Comparison of ENCODE assay signal across 12 mouse cellular contexts in genomic region chr8:120256958-120257357, GRCm38 (mm10). TPM values are rescaled to one million over a fixed set of nuclear protein-coding genes. Genes with fewer than 3 reads are reported as not detected.
A peak's percentile ranks its signal among the peaks of the same experiment; 100 is the strongest.
DNase-seq lines count a peak whose midpoint lies in the region; ATAC-seq and TF ChIP-seq lines count a peak whose summit lies in the region.
"Had no signal": no experiment of that assay in that cellular context is flagged by ENCODE, and none has a peak within 500 bp of the region (broad histone marks: within the 10 kb centered on the region; RNA-seq: fewer than 3 reads in every experiment).

No protein-coding gene starts in this region.

- DNase-seq in forebrain, embryonic 10.5 days (ENCODE audit: extremely low spot score, low spot score): no peak
- peak; percentile 57 to 78 for DNase-seq in heart, adult 2 months
- no peak for DNase-seq in right cerebral cortex, postnatal 4 days
- no peak for DNase-seq in urinary bladder, postnatal 10 days (ENCODE audit: low spot score)
- DNase-seq in spleen, postnatal 4 days (ENCODE audit: low spot score in 2 of 2): no peak
- DNase-seq: kidney, postnatal 10 days had no signal

- H3K4me3 ChIP-seq in forebrain, embryonic 10.5 days: no peak overlapping the region
- H3K4me3 ChIP-seq in forebrain, embryonic 13.5 days: no peak overlapping the region
- no peak overlapping the region for H3K4me3 ChIP-seq in heart, adult 2 months
- no peak overlapping the region for H3K4me3 ChIP-seq in intestine, embryonic 15.5 days (replicated peaks)
- H3K4me3 ChIP-seq in midbrain, embryonic 15.5 days: no peak overlapping the region
- H3K4me3 ChIP-seq: erythroblast, embryonic 14.5 days had no signal

- no peak overlapping the region for H3K9ac ChIP-seq in forebrain, embryonic 13.5 days
- H3K9ac ChIP-seq in heart, adult 2 months (ENCODE audit: low read depth, low read length): no peak overlapping the region
- H3K9ac ChIP-seq in intestine, embryonic 15.5 days: no peak overlapping the region
- H3K9ac ChIP-seq in midbrain, embryonic 15.5 days: no peak overlapping the region
- H3K9ac ChIP-seq: liver, embryonic 14.5 days had no signal

- H3K79me2 ChIP-seq in heart, adult 2 months (replicated peaks; ENCODE audit: control insufficient read depth, insufficient read depth, low read length): 0 out of 2 replicates have a peak, but pooled peaks cover 1% of the 10 kb centered on the region

- WGBS in forebrain, embryonic 10.5 days: 64% methylated on average over 6 of the region's 6 CpGs
- WGBS in forebrain, embryonic 13.5 days: 37% methylated on average over 6 of the region's 6 CpGs
- WGBS in heart, adult 2 months: 44% methylated on average over 6 of the region's 6 CpGs
- WGBS in intestine, embryonic 15.5 days: 36% methylated on average over 6 of the region's 6 CpGs
- WGBS in midbrain, embryonic 15.5 days: 54% methylated on average over 6 of the region's 6 CpGs

- H3K27me3 ChIP-seq in forebrain, embryonic 10.5 days (ENCODE audit: poor library complexity, severe bottlenecking): peaks cover 7% of the 10 kb centered on the region; the same call in 1 of the 2 replicates
- 0 out of 2 replicates have a peak, but pooled peaks cover 3% of the 10 kb centered on the region for H3K27me3 ChIP-seq in forebrain, embryonic 13.5 days
- H3K27me3 ChIP-seq in heart, adult 2 months (ENCODE audit: control insufficient read depth, insufficient read depth, low read length): no peaks in the 10 kb centered on the region
- no peaks in the 10 kb centered on the region for H3K27me3 ChIP-seq in intestine, embryonic 15.5 days (replicated peaks)
- no peaks in the 10 kb centered on the region for H3K27me3 ChIP-seq in midbrain, embryonic 15.5 days (replicated peaks)
- H3K27me3 ChIP-seq: Patski had no signal

- no peaks in the 10 kb centered on the region for H3K9me3 ChIP-seq in forebrain, embryonic 10.5 days
- no peaks in the 10 kb centered on the region for H3K9me3 ChIP-seq in forebrain, embryonic 13.5 days (replicated peaks)
- no peaks in the 10 kb centered on the region for H3K9me3 ChIP-seq in intestine, embryonic 15.5 days
- H3K9me3 ChIP-seq in midbrain, embryonic 15.5 days: no peaks in the 10 kb centered on the region

- TF ChIP-seq POLR2A in heart, adult 2 months (IDR thresholded peaks at IDR 0.05; ENCODE audit: insufficient read depth, low read depth, low read length): no peak

- H3K4me1 ChIP-seq in forebrain, embryonic 10.5 days: peaks cover 75% of the 10 kb centered on the region
- H3K4me1 ChIP-seq in forebrain, embryonic 13.5 days: peaks cover 36% of the 10 kb centered on the region
- peaks cover 3% of the 10 kb centered on the region; the same call in 1 of the 2 replicates for H3K4me1 ChIP-seq in heart, adult 2 months (ENCODE audit: control insufficient read depth, insufficient read depth, low read length)
- peaks cover 55% of the 10 kb centered on the region for H3K4me1 ChIP-seq in intestine, embryonic 15.5 days (replicated peaks)
- H3K4me1 ChIP-seq in midbrain, embryonic 15.5 days: peaks cover 19% of the 10 kb centered on the region

- 0 out of 2 replicates have a peak, but pooled peaks have one; percentile 55 for TF ChIP-seq EP300 in heart, adult 2 months (IDR thresholded peaks at IDR 0.05; ENCODE audit: insufficient read depth, low read depth, low read length)

- H3K36me3 ChIP-seq in forebrain, embryonic 10.5 days (replicated peaks): no peaks in the 10 kb centered on the region; the same call in 1 of the 2 replicates
- H3K36me3 ChIP-seq in forebrain, embryonic 13.5 days (ENCODE audit: poor library complexity, severe bottlenecking): no peaks in the 10 kb centered on the region
- H3K36me3 ChIP-seq in heart, adult 2 months (ENCODE audit: control insufficient read depth, insufficient read depth, low read length): no peaks in the 10 kb centered on the region
- H3K36me3 ChIP-seq in intestine, embryonic 15.5 days: no peaks in the 10 kb centered on the region
- H3K36me3 ChIP-seq in midbrain, embryonic 15.5 days (replicated peaks): no peaks in the 10 kb centered on the region

- intact Hi-C loops in heart, adult 2 months (cut with DNase I): no loop called here

- no peak; the same call in 1 of the 2 replicates for ATAC-seq in forebrain, embryonic 13.5 days
- ATAC-seq in intestine, embryonic 15.5 days: no peak
- ATAC-seq in midbrain, embryonic 15.5 days (replicated peaks): no peak
- ATAC-seq: Patski had no signal

- TF ChIP-seq CTCF in heart, adult 2 months (IDR thresholded peaks at IDR 0.05): no peak

- peak overlapping the region; percentile 57 for H3K27ac ChIP-seq in forebrain, embryonic 10.5 days
- no peak overlapping the region for H3K27ac ChIP-seq in forebrain, embryonic 13.5 days
- H3K27ac ChIP-seq in heart, adult 2 months: peak overlapping the region; percentile 33
- H3K27ac ChIP-seq in intestine, embryonic 15.5 days: peak overlapping the region; percentile 45
- H3K27ac ChIP-seq in midbrain, embryonic 15.5 days: 0 out of 2 replicates have a peak overlapping the region, but pooled peaks have one; percentile 12
- H3K27ac ChIP-seq: liver, embryonic 14.5 days had no signal

- no peak overlapping the region for H3K4me2 ChIP-seq in forebrain, embryonic 13.5 days
- no peak overlapping the region for H3K4me2 ChIP-seq in intestine, embryonic 15.5 days (replicated peaks)
- no peak overlapping the region for H3K4me2 ChIP-seq in midbrain, embryonic 15.5 days

RNA-seq across cellular contexts. Expression of gene Gse1, which starts 28.7 kb away (rescaled TPM):
- 11.1 and 12.0 TPM in 2 replicates for polyA plus RNA-seq in forebrain, embryonic 10.5 days (2016; fragmentation: Nextera tagmentation; extraction: Ambion mirVana)
- 24.0 and 24.9 TPM in 2 replicates for polyA plus RNA-seq in forebrain, embryonic 13.5 days (2015; fragmentation: Nextera tagmentation; extraction: Ambion mirVana)
- total RNA-seq in heart, adult 2 months (2021): 10 to 100 TPM; 21.0 to 24.3 TPM
- polyA plus RNA-seq in heart, adult 2 months (2012; rRNA removed): 12.1 and 12.8 TPM in 2 replicates
- polyA plus RNA-seq in intestine, embryonic 15.5 days (2015; fragmentation: Nextera tagmentation; extraction: Ambion mirVana): 7.9 and 9.6 TPM in 2 replicates
- 21.2 and 23.4 TPM in 2 replicates for polyA plus RNA-seq in midbrain, embryonic 15.5 days (2015; fragmentation: Nextera tagmentation; extraction: Ambion mirVana)

Comparison
In these comparisons a context has a peak if more than half of its experiments do, and no peak if none do; other contexts are left out.
1. DNase-seq: peak in heart, adult 2 months (2 of 2); none in forebrain, embryonic 10.5 days (single experiment), right cerebral cortex, postnatal 4 days (single experiment), urinary bladder, postnatal 10 days (single experiment) and spleen, postnatal 4 days (0 of 2).